Mouse (Mus musculus): Measurements from ENCODE around the gene Ltbp1.

GRCm38 (mm10) chr17:75171659-75172058, 166.3 kb downstream of the Ltbp1 start:
- no peak for TF ChIP-seq POLR2A (IDR thresholded peaks at IDR 0.05; ENCODE audit: control insufficient read depth in 1 of 2, insufficient read depth in 1 of 2, low read depth in 1 of 2, low read length in 2 of 2, poor library complexity in 1 of 2)
- TF ChIP-seq EP300 (IDR thresholded peaks at IDR 0.05; ENCODE audit: low read depth in 1 of 2, low read length in 2 of 2): no peak
- TF ChIP-seq KAT2A (conservative IDR thresholded peaks at IDR 0.05; ENCODE audit: low read depth, low read length): no peak
- TF ChIP-seq USF2 (IDR thresholded peaks at IDR 0.05; ENCODE audit: borderline replicate concordance in 1 of 2, insufficient read depth in 1 of 2, low read depth in 1 of 2, low read length in 2 of 2): no peak
- TF ChIP-seq RAD21 (IDR thresholded peaks at IDR 0.05; ENCODE audit: low read depth, low read length): no peak
- TF ChIP-seq CTCF (IDR thresholded peaks at IDR 0.05 in 2 of 3, conservative IDR thresholded peaks at IDR 0.05 in 1 of 3; ENCODE audit: control insufficient read depth in 1 of 3, insufficient read depth in 1 of 3, low read depth in 2 of 3, low read length in 3 of 3, poor library complexity in 1 of 3, severe bottlenecking in 1 of 3): no peak
- no peak for TF ChIP-seq TCF12 (IDR thresholded peaks at IDR 0.05; ENCODE audit: low read depth, low read length)

Data from MEL (cell line).